Mouse (Mus musculus): ENCODE results near the gene Btbd9.
"Not testable (repeated sequence)": the region's sequence is repeated elsewhere in the genome, so short reads cannot be mapped to it uniquely, and the experiment has no call there.

The Btbd9 gene

DNA sequence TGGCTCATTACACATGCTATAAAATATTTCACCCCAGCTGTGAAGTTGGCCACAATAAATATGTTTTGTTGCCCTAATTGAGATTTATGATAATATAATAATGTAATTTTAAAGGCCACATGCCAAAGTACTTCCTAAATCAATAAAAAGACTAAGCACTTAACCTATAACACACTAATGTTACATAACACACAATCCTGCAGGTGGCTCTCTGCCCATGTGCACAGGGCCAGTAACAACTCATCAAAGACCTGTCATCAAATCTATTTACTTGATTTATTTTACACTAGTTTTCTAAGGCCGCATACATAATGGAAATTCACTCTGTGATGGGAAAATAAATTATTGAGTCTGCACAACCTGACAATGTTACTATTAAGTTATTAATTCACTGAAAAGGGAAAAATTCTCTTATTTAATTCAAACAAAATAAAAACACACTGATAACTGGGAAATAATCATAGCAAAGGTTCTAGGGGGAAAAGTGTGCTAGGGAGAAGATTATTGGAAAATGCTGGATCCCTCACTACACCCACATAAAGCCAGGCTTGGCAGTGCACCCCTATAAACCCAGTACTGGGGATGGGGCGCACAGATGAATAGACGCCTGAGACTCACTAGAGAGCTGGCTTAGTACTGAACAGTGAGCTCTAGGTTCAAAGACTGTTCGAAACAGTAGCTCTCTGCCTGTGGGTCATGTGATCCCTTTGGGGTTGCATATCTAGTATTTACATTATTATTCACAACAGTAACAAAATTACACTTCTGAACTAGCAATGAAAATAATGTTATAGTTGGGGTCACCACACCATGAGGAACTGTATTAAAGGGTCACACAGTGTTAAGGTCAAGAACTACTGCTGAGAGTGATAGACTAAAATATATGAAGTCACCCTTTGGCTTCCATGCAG, 23.0 kb downstream of the Btbd9 start:
- DNase-seq: no peak

DNA sequence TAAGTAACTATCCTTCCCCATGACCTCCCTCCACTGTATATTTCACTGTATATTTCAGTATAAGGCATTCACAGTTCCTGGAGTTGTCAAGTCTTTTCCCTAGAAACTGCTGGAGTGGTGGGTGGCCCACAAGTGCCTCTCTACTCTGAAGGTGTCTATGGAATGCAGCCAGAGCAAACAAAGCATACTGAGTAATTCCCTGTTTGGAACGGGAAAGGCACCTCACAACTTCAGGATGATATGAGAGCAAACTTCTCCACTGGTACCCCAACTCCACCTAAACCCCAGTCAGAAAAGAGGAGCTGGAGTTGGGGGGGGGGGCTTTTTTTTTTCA, 25.5 kb downstream of the Btbd9 start:
- peak; percentile 59 for DNase-seq

DNA sequence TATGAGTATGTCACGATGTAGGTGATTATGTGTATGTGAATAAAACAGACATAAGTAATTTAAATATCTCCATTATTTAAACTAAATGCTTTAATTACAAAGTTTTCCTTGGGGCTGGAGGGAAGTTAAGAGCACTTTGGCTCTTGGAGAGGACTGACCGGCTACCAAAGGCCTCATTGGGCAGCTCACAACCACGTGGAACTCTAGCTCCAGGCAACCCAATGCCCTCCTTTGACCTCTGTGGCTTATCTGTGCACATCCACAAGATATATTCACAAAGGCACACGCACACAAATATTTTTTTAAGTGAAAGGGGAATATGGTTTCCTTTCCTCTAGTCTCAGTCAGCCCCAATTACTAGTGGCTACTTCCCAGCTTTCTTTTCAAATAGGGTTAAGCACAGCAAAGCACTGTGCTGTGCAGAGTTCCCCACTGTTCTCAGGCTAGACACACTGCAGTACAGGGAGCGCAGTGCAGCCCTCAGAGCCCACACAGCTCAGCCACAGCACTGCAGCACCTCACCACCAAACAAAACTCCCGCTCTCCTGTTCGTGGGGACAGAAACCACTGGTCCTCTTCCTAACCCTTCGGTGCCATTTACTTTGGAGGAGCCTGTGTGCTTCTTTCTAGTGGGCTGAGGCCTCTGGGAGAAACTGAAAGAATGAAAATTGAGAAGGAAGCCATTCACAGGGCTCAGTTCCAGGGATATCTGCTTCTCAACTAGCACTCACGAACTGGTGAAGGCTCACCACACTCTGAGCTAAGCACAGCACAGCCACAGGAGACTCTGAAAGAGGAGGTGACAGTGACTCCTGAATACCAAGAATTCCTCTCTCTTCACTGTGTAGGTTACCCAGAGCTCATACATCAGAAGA, 26.2 kb downstream of the Btbd9 start:
- DNase-seq: no peak

DNA sequence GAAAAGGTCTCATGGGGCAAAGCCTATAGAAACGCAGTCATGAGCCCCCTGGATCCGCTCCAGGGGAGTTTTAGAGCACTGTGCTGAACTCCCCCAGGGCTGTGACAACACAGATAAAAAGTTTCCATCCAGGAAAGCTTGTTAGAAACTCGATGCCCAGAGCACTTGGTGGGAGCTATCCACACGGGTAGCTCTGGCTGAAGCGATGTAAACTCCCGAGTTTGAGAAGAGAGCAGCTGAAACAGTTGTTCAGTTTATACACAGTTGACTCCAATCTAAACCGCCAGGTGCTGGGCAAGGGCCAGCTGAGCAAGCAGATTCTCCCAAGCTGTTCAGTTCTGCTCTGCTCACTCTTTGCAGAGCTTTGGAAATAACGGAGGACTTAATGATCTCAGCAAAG, 37.2 kb downstream of the Btbd9 start:
- DNase-seq: no peak

DNA sequence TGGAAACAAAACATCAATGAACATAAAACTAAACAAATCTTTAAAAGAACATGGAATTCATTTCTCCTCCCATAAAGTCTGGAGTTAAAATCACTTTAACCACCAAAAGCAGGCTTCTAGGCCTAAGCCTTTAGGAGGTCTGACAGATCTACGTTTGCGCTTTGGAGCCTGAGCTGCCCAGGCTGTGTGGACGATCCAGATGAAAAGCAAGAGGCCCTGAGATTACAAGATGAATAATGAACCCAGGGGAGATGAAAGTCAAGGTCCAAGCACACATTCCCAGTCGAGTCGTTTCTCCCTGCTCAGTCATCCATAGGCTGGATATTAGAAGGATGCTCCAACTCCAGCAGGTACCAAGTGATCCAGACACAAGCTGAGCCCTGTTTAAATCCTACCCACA, 39.6 kb downstream of the Btbd9 start:
- no peak for DNase-seq

DNA sequence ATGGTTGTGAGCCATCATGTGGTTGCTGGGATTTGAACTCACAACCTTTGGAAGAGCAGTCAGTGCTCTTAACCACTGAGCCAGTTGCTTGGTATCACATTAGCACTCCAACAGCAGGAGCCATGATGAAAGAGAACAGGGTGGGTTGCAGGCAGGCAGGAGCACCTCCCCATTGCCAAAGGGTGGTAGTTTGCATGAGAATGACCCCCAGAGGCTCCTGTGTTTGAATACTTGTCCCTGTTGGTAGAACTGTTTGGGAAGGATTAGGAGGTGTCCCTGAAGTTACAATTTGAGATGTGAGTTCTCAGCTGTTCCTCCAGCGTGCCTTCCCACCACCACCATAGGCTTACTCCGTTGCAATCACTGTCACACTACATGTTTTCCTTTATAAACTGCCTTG, 43.2 kb downstream of the Btbd9 start:
- DNase-seq: no peak

DNA sequence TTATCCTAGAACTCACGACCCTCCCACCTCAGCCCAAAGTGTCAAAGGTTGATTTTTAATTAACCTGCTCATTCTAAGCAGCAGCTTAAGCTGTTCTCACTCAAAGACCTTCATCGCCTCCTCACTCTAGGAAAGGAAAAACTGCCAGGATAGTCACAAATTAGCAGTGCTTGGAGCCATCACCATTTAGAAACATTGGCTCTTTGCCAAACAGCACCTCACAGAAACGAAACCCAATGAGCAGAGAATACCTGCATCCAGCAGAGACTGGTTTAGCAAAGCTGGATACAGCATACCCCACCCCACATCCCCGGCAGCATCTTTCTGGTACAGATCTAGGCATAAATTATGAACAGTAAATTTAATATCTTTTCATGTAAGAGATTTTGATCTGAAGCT, 45.7 kb downstream of the Btbd9 start:
- DNase-seq: no peak

DNA sequence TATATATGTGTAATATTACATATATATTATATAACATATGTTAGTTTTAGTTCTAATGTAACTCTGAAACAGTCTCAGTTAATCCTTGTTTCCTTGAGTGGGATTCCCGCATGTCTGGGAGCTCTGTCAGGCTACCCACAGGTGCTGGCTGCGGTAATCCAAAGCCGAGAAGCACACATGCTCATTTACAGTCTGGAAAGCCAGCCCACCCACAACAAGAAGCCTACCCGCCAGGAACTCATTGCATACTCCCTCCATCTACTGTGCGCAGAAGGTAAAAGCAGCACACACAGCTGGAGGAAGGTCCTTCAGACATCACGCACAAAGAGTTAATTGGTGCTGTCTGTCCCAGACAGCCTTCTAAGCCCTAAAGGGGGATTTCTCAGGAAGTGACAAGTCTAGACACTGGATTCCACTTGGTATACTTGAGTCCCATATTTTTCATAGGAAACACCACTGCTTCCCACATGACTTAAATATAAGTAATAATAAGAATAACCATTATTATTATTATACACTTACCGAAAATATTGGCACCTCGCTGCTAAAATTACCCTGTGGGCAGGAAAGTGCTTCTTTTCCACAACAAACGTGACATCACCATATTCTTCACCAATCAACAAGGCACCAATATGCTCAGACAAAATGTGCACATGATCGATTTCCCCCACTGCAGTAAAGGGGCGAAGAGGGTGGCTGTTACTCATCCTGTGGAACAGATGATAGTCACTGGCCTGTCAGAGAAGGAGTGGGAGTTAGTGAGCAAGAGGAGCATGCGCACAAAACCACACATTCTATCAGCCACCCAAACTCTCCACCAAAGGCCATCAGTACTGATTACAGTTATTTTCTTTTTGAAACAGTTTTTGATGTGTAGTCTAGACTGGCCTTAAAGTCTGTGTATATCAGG, 46.4 kb downstream of the Btbd9 start:
- DNase-seq: peak; percentile 52

DNA sequence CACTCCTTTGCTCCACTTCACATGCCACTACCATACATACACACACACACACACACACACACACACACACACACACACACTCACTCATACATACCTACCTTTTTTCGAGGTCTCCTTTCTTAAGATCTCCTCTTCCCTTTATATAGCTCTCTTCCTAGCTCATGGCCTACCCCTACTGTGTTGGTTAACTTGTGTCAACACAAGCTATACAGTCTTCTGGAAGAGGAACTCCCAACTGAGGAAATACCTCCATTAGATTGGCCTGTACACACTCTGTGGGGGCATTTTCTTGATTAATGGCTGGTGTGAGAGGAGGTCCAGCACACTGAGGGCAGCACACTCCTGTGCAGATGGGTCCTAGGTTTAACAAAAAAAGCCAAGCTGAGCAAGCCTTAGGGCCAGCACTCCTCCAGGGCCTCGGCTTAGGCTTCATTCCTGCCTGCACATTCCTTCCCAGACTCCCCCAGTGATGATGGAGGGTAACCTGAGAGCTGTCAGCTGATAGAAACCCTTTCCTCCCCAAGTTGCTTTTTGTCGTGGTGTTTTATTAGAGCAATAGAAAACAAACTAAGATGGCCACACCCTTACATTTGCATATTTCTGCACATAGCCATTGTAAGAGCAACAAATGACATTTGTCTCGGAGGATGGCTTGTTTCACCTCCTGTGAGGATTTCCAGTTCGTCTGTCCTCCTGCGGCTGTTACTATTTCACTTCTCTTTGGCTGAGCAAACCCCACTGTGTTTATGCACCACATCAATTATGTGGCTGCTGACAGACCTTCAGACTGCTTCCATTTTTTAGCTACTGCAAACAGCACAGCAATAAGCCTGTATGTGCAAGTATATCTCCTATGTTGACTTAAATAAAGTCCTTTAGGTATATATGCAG, 50.6 kb downstream of the Btbd9 start:
- no peak for DNase-seq

DNA sequence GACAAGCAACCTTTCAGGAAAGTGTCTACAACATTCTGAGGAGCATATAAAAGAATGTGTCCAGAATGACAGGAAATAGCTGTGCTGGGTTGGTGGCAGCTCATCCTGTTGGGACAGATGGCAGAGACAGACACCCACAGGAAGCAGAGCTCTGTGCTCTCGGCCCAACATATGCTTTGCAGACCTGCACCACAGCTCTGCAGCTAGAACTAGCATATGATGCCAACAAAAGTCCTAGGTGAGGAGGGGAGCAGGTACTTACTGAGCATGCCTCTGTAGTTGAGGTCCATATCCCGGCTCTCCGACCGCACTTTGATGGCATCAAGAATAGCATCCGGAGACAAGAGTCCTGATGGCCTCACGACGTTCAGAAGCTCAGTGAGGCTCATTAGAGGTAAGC, 51.8 kb downstream of the Btbd9 start:
- DNase-seq: peak; percentile 76

DNA sequence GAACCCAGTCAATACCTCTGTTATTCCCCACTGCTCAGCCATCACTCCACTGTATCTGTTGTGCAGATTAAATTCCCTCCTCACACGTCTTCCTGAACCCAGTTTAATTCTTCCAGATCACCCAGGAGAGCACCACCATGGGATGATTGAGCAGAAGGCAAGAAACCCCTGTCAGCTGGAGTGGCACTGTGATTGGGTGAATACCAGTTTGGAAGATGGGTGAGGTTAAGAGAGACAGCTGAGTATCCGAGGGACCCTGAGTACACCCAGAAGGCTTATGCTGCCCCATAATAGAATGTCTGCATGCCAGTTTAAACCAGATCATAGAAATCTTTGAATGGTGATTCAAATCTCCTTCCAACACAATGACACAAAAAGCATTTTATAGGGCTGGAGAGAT, 52.5 kb downstream of the Btbd9 start:
- no peak for DNase-seq

DNA sequence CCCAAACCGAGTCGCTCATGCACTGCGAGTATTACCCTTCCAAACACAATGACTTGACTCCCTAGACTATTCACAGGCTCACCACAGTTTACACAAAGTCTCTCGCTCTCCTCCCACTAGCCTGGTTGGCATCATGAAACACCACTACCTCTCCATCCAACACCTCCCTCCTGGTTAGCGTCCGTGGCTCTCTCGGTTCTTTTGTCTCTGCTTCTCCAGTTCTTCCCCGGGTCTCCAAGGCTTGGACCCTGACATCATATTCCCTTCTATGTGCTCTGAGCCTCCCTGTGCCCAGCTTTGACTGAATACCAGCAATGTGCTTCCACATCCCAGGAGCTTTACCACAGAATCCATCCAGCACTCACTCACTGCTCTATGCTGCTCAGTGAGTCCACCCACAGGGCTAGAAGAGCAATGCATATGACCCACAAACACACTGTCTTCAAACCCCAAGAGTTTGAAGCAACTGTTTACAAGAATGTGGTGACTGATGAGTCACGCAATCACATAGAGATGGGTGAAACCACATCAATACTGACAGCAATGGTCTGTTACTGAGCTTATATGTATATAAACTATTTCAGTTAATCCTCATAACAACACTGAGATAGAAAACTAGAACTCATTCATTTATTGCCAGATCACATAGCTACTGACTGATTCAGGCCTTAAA, 53.7 kb downstream of the Btbd9 start:
- DNase-seq: no peak

DNA sequence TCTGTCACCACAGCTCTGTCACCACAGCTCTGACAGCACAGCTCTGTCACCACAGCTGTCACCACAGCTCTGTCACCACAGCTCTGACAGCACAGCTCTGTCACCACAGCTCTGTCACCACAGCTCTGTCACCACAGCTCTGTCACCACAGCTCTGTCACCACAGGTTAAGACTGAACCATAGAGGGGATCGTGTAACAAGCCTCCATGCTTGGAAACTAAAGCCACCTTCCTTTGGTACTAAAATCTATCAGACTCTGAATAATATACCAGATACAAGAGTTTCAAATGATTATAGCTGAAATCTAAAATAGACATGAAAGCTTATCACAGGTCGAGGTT, 57.1 kb downstream of the Btbd9 start:
- DNase-seq: not testable (repeated sequence)

DNA sequence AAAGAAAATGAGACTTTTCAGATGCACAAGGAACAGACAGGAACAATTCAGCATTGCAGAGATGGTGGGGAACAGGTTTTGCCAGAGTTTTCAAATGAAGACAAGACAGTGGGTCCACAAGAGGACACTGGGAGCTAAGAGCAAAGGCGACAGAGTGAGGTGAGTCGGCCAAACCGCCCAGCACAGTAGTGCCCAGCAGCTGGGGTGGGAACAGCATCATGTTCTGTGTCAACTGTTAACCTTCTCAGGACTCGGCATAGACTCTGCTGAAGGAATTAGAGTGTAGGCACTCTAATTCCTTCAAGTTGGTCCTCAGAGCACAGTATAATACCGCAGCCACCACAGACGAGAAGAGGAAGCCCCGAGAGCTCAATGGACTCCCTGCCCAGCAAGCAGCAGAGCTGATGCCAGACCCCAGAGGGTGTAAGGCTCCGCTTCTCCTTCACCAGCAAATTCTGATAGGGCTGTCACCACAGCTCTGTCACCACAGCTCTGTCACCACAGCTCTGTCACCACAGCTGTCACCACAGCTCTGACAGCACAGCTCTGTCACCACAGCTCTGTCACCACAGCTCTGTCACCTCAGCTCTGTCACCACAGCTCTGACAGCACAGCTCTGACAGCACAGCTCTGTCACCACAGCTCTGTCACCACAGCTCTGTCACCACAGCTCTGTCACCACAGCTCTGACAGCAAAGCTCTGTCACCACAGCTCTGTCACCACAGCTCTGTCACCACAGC, 57.7 kb downstream of the Btbd9 start:
- no peak for DNase-seq

DNA sequence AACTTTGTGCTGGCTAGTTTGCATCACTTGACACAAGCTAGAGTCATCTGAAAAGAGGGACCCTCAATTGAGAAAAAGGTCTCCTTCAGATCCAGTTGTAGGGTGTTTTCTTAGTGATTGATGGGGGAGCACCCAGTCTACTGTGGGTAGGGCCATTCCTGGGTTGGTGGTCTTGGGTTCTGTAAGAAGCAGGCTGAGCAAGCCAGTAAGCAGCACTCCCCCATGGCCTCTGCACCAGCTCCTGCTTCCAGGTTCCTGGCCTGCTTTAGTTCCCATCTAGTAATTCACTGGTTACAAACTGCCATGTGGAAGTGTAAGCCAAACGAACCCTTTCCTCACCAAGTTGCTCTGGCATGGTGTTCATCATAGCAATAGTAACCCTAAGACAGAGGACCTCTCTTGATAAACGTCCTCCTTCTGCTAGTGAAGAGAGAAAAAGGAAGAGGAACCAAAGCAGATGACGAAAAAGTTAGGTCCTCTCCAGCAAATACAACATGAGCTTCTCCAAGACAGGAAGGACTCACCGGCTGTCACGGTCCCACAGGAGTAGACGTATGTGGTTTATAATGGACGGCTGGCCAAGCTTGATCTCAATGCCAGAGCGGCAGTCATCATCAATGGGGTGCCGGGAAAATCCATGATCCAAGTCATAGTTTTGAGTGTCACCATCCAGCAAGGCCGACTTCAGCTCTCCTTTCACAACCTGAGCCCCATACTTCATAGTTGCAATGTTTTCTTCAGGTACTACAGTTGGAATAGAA, 59.5 kb downstream of the Btbd9 start:
- DNase-seq: no peak

DNA sequence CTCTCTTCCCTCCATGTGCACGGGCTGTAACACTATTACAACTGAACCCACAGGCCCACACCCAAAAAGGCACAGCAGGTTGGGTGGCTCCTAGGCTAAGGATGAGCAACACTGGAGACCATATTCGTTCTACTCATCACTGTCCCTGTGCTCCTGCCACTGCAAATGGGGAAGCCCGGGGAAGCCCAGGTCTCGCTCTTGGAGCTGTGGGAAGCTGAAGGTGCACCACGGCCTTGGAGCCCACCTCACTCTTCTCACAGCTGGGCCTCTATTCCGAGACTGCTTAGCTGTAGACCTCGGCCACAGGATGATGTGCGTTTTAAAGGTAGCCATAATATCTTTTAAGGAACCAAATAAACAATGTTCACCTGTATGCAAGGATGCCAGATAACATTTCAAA, 60.9 kb downstream of the Btbd9 start:
- no peak for DNase-seq

DNA sequence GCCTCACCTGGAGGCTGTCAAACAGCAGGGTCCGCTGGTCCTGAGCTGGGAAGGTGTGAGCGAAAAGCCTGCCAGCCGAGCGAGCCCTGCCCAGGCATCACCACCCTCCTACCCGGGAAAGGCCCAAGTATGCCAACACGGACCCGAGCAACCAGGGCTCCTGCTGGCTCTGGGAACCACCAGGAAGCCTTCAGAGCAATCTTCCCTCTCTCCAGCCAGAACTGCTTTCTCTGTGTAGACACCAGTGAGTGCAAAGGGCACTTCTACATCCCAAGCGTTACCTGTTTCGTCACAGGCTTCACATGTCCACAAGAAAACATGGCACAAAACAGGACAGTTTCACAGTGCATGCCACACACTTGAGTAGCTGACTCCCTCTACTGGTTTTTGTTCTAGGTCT, 63.3 kb downstream of the Btbd9 start:
- no peak for DNase-seq

DNA sequence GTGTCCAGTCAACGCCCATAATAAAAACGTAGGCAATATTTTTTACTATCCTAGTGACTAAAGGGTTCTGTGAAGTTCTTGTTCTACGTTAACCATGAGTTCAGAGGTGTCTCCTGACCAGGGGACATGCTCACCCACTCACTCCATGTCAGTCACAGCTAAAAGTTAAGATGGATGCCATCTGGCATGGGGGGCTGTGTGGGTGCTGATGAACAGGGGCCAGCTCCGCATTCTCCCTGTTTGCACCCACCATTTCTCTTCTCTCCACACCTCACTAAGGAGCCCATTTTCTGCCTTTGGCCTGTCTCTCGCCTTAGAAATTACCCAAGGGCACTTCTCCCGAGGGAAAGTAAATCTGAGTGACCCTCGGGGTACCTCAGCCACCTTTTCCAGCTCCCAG, 63.8 kb downstream of the Btbd9 start:
- no peak for DNase-seq

DNA sequence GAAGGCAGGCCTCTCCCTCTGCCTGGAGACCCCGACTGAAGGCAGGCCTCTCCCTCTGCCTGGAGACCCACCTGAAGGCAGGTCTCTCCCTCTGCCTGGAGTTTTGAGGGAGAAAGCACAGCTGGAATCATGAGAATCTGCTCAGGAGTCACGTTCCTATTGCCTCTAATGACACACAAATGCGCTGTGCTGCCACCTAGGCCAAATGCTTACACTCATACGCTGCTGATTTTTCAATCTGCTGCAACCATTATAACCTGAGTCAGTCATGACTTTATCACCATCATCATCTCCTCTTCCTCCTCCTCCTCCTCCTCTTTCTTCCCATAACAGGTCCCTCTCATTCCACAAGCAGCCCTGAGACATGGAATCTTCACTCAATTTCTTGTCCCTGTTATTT, 64.3 kb downstream of the Btbd9 start:
- no peak for DNase-seq

DNA sequence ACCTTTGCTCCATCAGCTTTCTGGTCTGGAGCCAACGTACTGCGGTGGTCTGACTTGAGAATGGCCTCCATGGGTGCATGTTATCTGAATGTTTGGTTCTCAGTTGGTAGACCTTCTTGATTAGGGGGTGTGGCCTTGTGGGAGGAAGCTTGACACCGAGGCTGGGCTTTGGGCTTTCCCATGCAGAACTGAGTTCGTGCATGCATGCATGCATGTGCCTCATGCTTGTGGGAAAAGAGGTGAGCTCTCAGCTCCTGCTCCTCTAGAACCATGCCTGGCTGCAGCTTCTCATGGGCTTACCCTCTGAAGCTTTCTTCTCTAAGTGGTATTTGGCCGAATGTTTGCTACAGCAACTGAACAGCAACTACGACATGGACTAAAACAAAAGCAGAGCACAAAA, 64.9 kb downstream of the Btbd9 start:
- DNase-seq: no peak

All from right cerebral cortex, postnatal 25 days (tissue).